Mouse (Mus musculus) heart, postnatal 14 days (tissue): Measurements from ENCODE around the gene Znhit6. TPM values are rescaled to one million over a fixed set of nuclear protein-coding genes. Genes with fewer than 3 reads are reported as not detected.

Experiments used
- total RNA-seq, 2 experiments: library from RNA; stranded (reverse); gene quantifications; 2 replicates each; pipeline ENCODE4 v1.2.3; 2021

Gene Znhit6
- total RNA-seq, 2 experiments from 2014 or later = 8.4 to 9.8 TPM

Other genes with a start within 250 kb of the Znhit6 start
- gene Ccn1, start 73.8 kb downstream of the Znhit6 start, total RNA-seq = 10 to 100 TPM; 29.1 to 29.7 TPM
- 10 to 100 TPM in 1 of 2 experiments, 1 to 10 TPM in 1; 9.2 to 13.4 TPM for gene Ddah1, start 182.5 kb downstream of the Znhit6 start, total RNA-seq